Mouse (Mus musculus): ENCODE measurements at regions not wholly inside any gene's neighbourhood (a gene's known extent, or its start where the extent isn't known, plus 50 kb on each side); places are given as distances from the start of the nearest gene placed in this dataset.

- no peak for DNase-seq (ENCODE audit: low spot score in 2 of 2)
Measured at GRCm38 (mm10) chr6:117330726-117331360, 162.5 kb downstream of the Cxcl12 start.

GRCm38 (mm10) chr6:117332641-117333040 is 164.3 kb downstream of the Cxcl12 start:
- no peak for DNase-seq (ENCODE audit: low spot score in 2 of 2)

GRCm38 (mm10) chr6:117342123-117342522 is 173.8 kb downstream of the Cxcl12 start:
- no peak for DNase-seq (ENCODE audit: low spot score in 2 of 2)

GRCm38 (mm10) chr6:117347356-117347755 is 179.0 kb downstream of the Cxcl12 start:
- DNase-seq (ENCODE audit: low spot score in 2 of 2), result no peak

GRCm38 (mm10) chr6:117351846-117352245 is 183.5 kb downstream of the Cxcl12 start:
- no peak for DNase-seq (ENCODE audit: low spot score in 2 of 2)

- no peak for DNase-seq (ENCODE audit: low spot score in 2 of 2)
Measured at GRCm38 (mm10) chr6:117353091-117353490, 184.8 kb downstream of the Cxcl12 start.

- no peak for DNase-seq (ENCODE audit: low spot score in 2 of 2)
Measured at GRCm38 (mm10) chr6:117356101-117356500, 187.8 kb downstream of the Cxcl12 start.

- DNase-seq (ENCODE audit: low spot score in 2 of 2), result no peak
Measured at GRCm38 (mm10) chr6:117359401-117359800, 191.1 kb downstream of the Cxcl12 start.

GRCm38 (mm10) chr6:117366563-117366962 is 198.2 kb downstream of the Cxcl12 start:
- DNase-seq (ENCODE audit: low spot score in 2 of 2), result no peak

GRCm38 (mm10) chr6:117375989-117376388 is 207.7 kb downstream of the Cxcl12 start:
- no peak for DNase-seq (ENCODE audit: low spot score in 2 of 2)

- no peak for DNase-seq (ENCODE audit: low spot score in 2 of 2)
Measured at GRCm38 (mm10) chr6:117379904-117380303, 211.6 kb downstream of the Cxcl12 start.

GRCm38 (mm10) chr6:117390233-117390848 is 222.0 kb downstream of the Cxcl12 start:
- no peak for DNase-seq (ENCODE audit: low spot score in 2 of 2)

- DNase-seq (ENCODE audit: low spot score in 2 of 2), result no peak
Measured at GRCm38 (mm10) chr6:117393480-117393879, 225.1 kb downstream of the Cxcl12 start.

- DNase-seq (ENCODE audit: low spot score in 2 of 2), result no peak
Measured at GRCm38 (mm10) chr6:117405589-117406311, 237.4 kb downstream of the Cxcl12 start.

GRCm38 (mm10) chr6:117406312-117406595 is 237.9 kb downstream of the Cxcl12 start:
- DNase-seq (ENCODE audit: low spot score in 2 of 2), result no peak

- DNase-seq (ENCODE audit: low spot score in 2 of 2), result no peak
Measured at GRCm38 (mm10) chr6:117406757-117407156, 238.4 kb downstream of the Cxcl12 start.

GRCm38 (mm10) chr6:117407206-117407858 is 239.0 kb downstream of the Cxcl12 start:
- DNase-seq (ENCODE audit: low spot score in 2 of 2), result no peak

GRCm38 (mm10) chr6:117407953-117408352 is 239.6 kb downstream of the Cxcl12 start:
- no peak for DNase-seq (ENCODE audit: low spot score in 2 of 2)

GRCm38 (mm10) chr6:117408971-117409783 is 240.8 kb downstream of the Cxcl12 start:
- peak; percentile 36 to 38 for DNase-seq (ENCODE audit: low spot score in 2 of 2)

- DNase-seq (ENCODE audit: low spot score in 2 of 2), result no peak
Measured at GRCm38 (mm10) chr6:117414926-117415325, 246.6 kb downstream of the Cxcl12 start.

- DNase-seq (ENCODE audit: low spot score in 2 of 2), result no peak
Measured at GRCm38 (mm10) chr6:117415901-117416300, 247.6 kb downstream of the Cxcl12 start.

GRCm38 (mm10) chr6:117416461-117416860 is 248.1 kb downstream of the Cxcl12 start:
- no peak for DNase-seq (ENCODE audit: low spot score in 2 of 2)

Measured in right cerebral cortex, adult 2 months (tissue).